Mouse (Mus musculus) MEL (cell line): ENCODE measurements around the gene Pcgf3.

Experiments
- CTCF ChIP-seq, 3 experiments: IDR thresholded peaks in 2 of 3; conservative IDR thresholded peaks in 1 of 3; 2 replicates each; pipeline ENCODE4 v1.5.1; 2011 to 2012; ENCODE audit warnings: low read length in 3 of 3, low read depth in 2 of 3, mild to moderate bottlenecking in 2 of 3, improper control_type of control experiment in 1 of 3, inconsistent platforms in 1 of 3, mixed read lengths in 1 of 3, moderate library complexity in 1 of 3; ENCODE audit not compliant: control insufficient read depth in 1 of 3, insufficient read depth in 1 of 3, poor library complexity in 1 of 3, severe bottlenecking in 1 of 3
- E2F4 ChIP-seq: IDR thresholded peaks from 2 replicates; pipeline ENCODE4 v1.6.1; 2011; ENCODE audit warnings: low read depth, low read length, improper control_type of control experiment, borderline replicate concordance
- EP300 ChIP-seq, 2 experiments: IDR thresholded peaks; 2 replicates each; pipeline ENCODE4 v1.6.1; 2011; ENCODE audit warnings: improper control_type of control experiment in 2 of 2, low read length in 2 of 2, low read depth in 1 of 2, mild to moderate bottlenecking in 1 of 2
- GATA1 ChIP-seq: IDR thresholded peaks from 2 replicates; pipeline ENCODE4 v1.6.1; 2011; ENCODE audit warnings: low read depth, low read length, improper control_type of control experiment
- HCFC1 ChIP-seq: IDR thresholded peaks from 2 replicates; pipeline ENCODE4 v1.6.1; 2012; ENCODE audit warnings: low read depth, mild to moderate bottlenecking, inconsistent platforms, low read length, improper control_type of control experiment, moderate library complexity
- KAT2A ChIP-seq: conservative IDR thresholded peaks from 2 replicates; pipeline ENCODE4 v1.6.1; 2012; ENCODE audit warnings: low read depth, low read length, improper control_type of control experiment, inconsistent platforms
- MAZ ChIP-seq: IDR thresholded peaks from 2 replicates; pipeline ENCODE4 v1.6.1; 2012; ENCODE audit warnings: low read depth, mild to moderate bottlenecking, inconsistent platforms, low read length, improper control_type of control experiment
- POLR2A ChIP-seq, 2 experiments: IDR thresholded peaks; 2 replicates each; pipeline ENCODE4 v1.6.1; 2011 to 2012; ENCODE audit warnings: low read length in 2 of 2, mild to moderate bottlenecking in 2 of 2, control low read depth in 1 of 2, improper control_type of control experiment in 1 of 2, low read depth in 1 of 2, moderate library complexity in 1 of 2; ENCODE audit not compliant: control insufficient read depth in 1 of 2, insufficient read depth in 1 of 2, poor library complexity in 1 of 2
- RAD21 ChIP-seq: IDR thresholded peaks from 2 replicates; pipeline ENCODE4 v1.6.1; 2011; ENCODE audit warnings: mild to moderate bottlenecking, low read depth, low read length, improper control_type of control experiment
- TAL1 ChIP-seq: IDR thresholded peaks from 2 replicates; pipeline ENCODE4 v1.6.1; 2012; ENCODE audit warnings: mild to moderate bottlenecking, inconsistent platforms, low read length, moderate library complexity, mixed read lengths
- UBTF ChIP-seq: IDR thresholded peaks from 2 replicates; pipeline ENCODE4 v1.6.1; 2012; ENCODE audit warnings: low read depth, mild to moderate bottlenecking, inconsistent platforms, low read length, improper control_type of control experiment, moderate library complexity, borderline replicate concordance; ENCODE audit not compliant: insufficient read depth
- USF1 ChIP-seq: IDR thresholded peaks from 2 replicates; pipeline ENCODE4 v1.6.1; 2014; ENCODE audit warnings: low read depth, mild to moderate bottlenecking, inconsistent platforms, low read length, improper control_type of control experiment, moderate library complexity
- ZMIZ1 ChIP-seq: IDR thresholded peaks from 2 replicates; pipeline ENCODE4 v1.6.1; 2012; ENCODE audit warnings: low read depth, mild to moderate bottlenecking, inconsistent platforms, low read length, improper control_type of control experiment, moderate library complexity
- ZNF384 ChIP-seq: IDR thresholded peaks from 2 replicates; pipeline ENCODE4 v1.6.1; 2012; ENCODE audit warnings: low read depth, mild to moderate bottlenecking, inconsistent platforms, low read length, improper control_type of control experiment

- TF ChIP-seq CTCF (IDR thresholded peaks at IDR 0.05 in 2 of 3, conservative IDR thresholded peaks at IDR 0.05 in 1 of 3; ENCODE audit: control insufficient read depth in 1 of 3, insufficient read depth in 1 of 3, low read depth in 2 of 3, low read length in 3 of 3, poor library complexity in 1 of 3, severe bottlenecking in 1 of 3) (no peak), EP300 (IDR thresholded peaks at IDR 0.05; ENCODE audit: low read depth in 1 of 2, low read length in 2 of 2) (no peak), USF1 (no peak), KAT2A (no peak), E2F4 (no peak), ZMIZ1 (no peak), GATA1 (no peak), TAL1 (no peak), POLR2A (IDR thresholded peaks at IDR 0.05; ENCODE audit: control insufficient read depth in 1 of 2, insufficient read depth in 1 of 2, low read depth in 1 of 2, low read length in 2 of 2, poor library complexity in 1 of 2) (no peak), MAZ (no peak), HCFC1 (no peak), ZNF384 (no peak), RAD21 (no peak), UBTF (no peak)
These were observed 24.9 kb upstream of the Pcgf3 start for GRCm38 (mm10) chr5:108436101-108436500.
